Mouse (Mus musculus) forebrain, embryonic 11.5 days (tissue): ENCODE measurements around the gene Ddrgk1. TPM values are rescaled to one million over a fixed set of nuclear protein-coding genes. Genes with fewer than 3 reads are reported as not detected.

Source experiments
- ATAC-seq: fragments of 200-750 bp; cut with Nextera tagmentation; replicated peaks from 2 replicates; pipeline ENCODE4 v1.8.0; 2017; ENCODE audit warnings: moderate TSS enrichment; ENCODE audit not compliant: low FRiP score
- DNase-seq: peaks from one replicate; pipeline ENCODE4 v3.0.0-alpha.2; 2017; ENCODE audit warnings: low spot score
- H3K27ac ChIP-seq: fragments of 300-500 bp; sonication (generic); 2 replicates; pipeline ENCODE4 v1.5.1; 2014; ENCODE audit warnings: low read depth, low read length
- H3K27me3 ChIP-seq: fragments of 300-500 bp; sonication (generic); 2 replicates; pipeline ENCODE4 v1.6.1; 2014; ENCODE audit warnings: mild to moderate bottlenecking, low read length, mixed read lengths; ENCODE audit not compliant: control insufficient read depth, insufficient read depth
- H3K36me3 ChIP-seq: fragments of 300-500 bp; sonication (generic); 2 replicates; pipeline ENCODE4 v1.6.1; 2014; ENCODE audit warnings: mild to moderate bottlenecking, low read length, moderate library complexity, mixed read lengths; ENCODE audit not compliant: control insufficient read depth, insufficient read depth
- H3K4me1 ChIP-seq: fragments of 300-500 bp; sonication (generic); replicated peaks from 2 replicates; pipeline ENCODE4 v1.6.1; 2014; ENCODE audit warnings: low read length, mixed read lengths; ENCODE audit not compliant: control insufficient read depth, insufficient read depth
- H3K4me2 ChIP-seq: fragments of 300-500 bp; sonication (generic); 2 replicates; pipeline ENCODE4 v1.6.1; 2014; ENCODE audit warnings: low read depth, mild to moderate bottlenecking, low read length, moderate library complexity, mixed read lengths; ENCODE audit not compliant: severe bottlenecking
- H3K4me3 ChIP-seq: fragments of 300-500 bp; sonication (generic); 2 replicates; pipeline ENCODE4 v1.5.1; 2014; ENCODE audit warnings: low read depth, low read length
- H3K9ac ChIP-seq: fragments of 300-500 bp; sonication (generic); 2 replicates; pipeline ENCODE4 v1.6.1; 2014; ENCODE audit warnings: low read length
- H3K9me3 ChIP-seq: fragments of 300-500 bp; sonication (generic); 2 replicates; pipeline ENCODE4 v1.6.1; 2016; ENCODE audit warnings: low read length, mixed read lengths; ENCODE audit not compliant: control insufficient read depth
- WGBS: fragments of 180-500 bp; shearing (Covaris S2); extraction: QIAGEN DNeasy Blood & Tissue Kit; methylation state at CpG from one replicate; pipeline ENCODE4 v1.1.7; 2014; 5-methylcytosine and 5-hydroxymethylcytosine counted together
- polyA plus RNA-seq: library from polyadenylated mRNA; unstranded; fragments of >200 nt; fragmentation: Nextera tagmentation; extraction: Ambion mirVana; gene quantifications from 2 replicates; pipeline ENCODE4 v1.2.1, GENCODE M21; 2014

The Ddrgk1 gene
- polyA plus RNA-seq, 1 experiment from 2014 or later = 46.8 TPM

GRCm38 (mm10) chr2:130634006-130634738 lies 30.3 kb downstream of the Ddrgk1 start:
- Histone ChIP-seq H3K4me1 (peaks cover 20% of the 10 kb centered on the region), H3K4me3 (peak overlapping the region; percentile 31), H3K9ac (peak overlapping the region; percentile 48), H3K4me2 (peak overlapping the region; percentile 58), H3K36me3 (no peaks in the 10 kb centered on the region), H3K27ac (no peak overlapping the region), H3K27me3 (peaks cover 41% of the 10 kb centered on the region), H3K9me3 (no peaks in the 10 kb centered on the region)
- peak; percentile 40; the same call in 1 of the 2 replicates for ATAC-seq
- peak; percentile 68 for DNase-seq
- 14% methylated on average over 14 of the region's 14 CpGs for WGBS

- DNase-seq (peak; percentile 68), ATAC-seq (no peak)
- no peak overlapping the region for H3K4me3 ChIP-seq
- no peak overlapping the region for H3K4me2 ChIP-seq
- peaks cover 38% of the 10 kb centered on the region for H3K27me3 ChIP-seq
- no peak overlapping the region for H3K27ac ChIP-seq
- no peaks in the 10 kb centered on the region for H3K36me3 ChIP-seq
- H3K4me1 ChIP-seq = peaks cover 25% of the 10 kb centered on the region
- 33% methylated on average over 5 of the region's 5 CpGs for WGBS
- H3K9ac ChIP-seq = no peak overlapping the region
- no peaks in the 10 kb centered on the region for H3K9me3 ChIP-seq
These were observed 31.4 kb downstream of the Ddrgk1 start for GRCm38 (mm10) chr2:130632887-130633675.

GRCm38 (mm10) chr2:130632416-130632815 lies 32.0 kb downstream of the Ddrgk1 start:
- Histone ChIP-seq H3K9me3 (no peaks in the 10 kb centered on the region), H3K4me1 (peaks cover 25% of the 10 kb centered on the region), H3K4me2 (no peak overlapping the region), H3K4me3 (no peak overlapping the region), H3K36me3 (no peaks in the 10 kb centered on the region), H3K27me3 (peaks cover 32% of the 10 kb centered on the region), H3K9ac (no peak overlapping the region), H3K27ac (no peak overlapping the region)
- ATAC-seq (no peak), DNase-seq (no peak)
- WGBS = 33% methylated on average over 1 of the region's 1 CpGs

GRCm38 (mm10) chr2:130629839-130630203 lies 34.6 kb downstream of the Ddrgk1 start, which contains the start of the genes Fastkd5 and Ubox5:
Gene Fastkd5 (minus strand): TSS chr2:130630027.
Gene Ubox5 (minus strand): TSS chr2:130630038.
- peak within 1 kb of the TSS; percentile 92 for H3K9ac ChIP-seq
- H3K4me3 ChIP-seq = peak within 1 kb of the TSS; percentile 99
- peaks cover 4% of the 10 kb centered on the region; the same call in 1 of the 2 replicates for H3K36me3 ChIP-seq
- ATAC-seq (peak; percentile 80), DNase-seq (peak; percentile 88)
- H3K4me1 ChIP-seq = peaks cover 18% of the 10 kb centered on the region
- peak within 1 kb of the TSS; percentile 81 for H3K4me2 ChIP-seq
- WGBS = 1% methylated on average over 22 of the region's 25 CpGs
- peaks cover 9% of the 10 kb centered on the region for H3K27me3 ChIP-seq
- H3K9me3 ChIP-seq = no peaks in the 10 kb centered on the region
- peak within 1 kb of the TSS; percentile 50; the same call in 1 of the 2 replicates for H3K27ac ChIP-seq

- no peak for DNase-seq
- Histone ChIP-seq H3K27me3 (peaks cover 4% of the 10 kb centered on the region), H3K36me3 (peaks cover 4% of the 10 kb centered on the region; the same call in 1 of the 2 replicates), H3K9me3 (no peaks in the 10 kb centered on the region), H3K4me1 (peaks cover 13% of the 10 kb centered on the region; the same call in 1 of the 2 replicates), H3K4me2 (peak overlapping the region; percentile 81), H3K27ac (peak overlapping the region; percentile 50; the same call in 1 of the 2 replicates), H3K9ac (peak overlapping the region; percentile 92), H3K4me3 (peak overlapping the region; percentile 99)
- 3% methylated on average over 37 of the region's 37 CpGs for WGBS
- ATAC-seq = peak; percentile 17; the same call in 1 of the 2 replicates
These were observed 35.2 kb downstream of the Ddrgk1 start for GRCm38 (mm10) chr2:130629080-130629838.

GRCm38 (mm10) chr2:130628424-130628823 lies 36.0 kb downstream of the Ddrgk1 start:
- Histone ChIP-seq H3K4me1 (peaks cover 10% of the 10 kb centered on the region; the same call in 1 of the 2 replicates), H3K9me3 (no peaks in the 10 kb centered on the region), H3K4me3 (peak overlapping the region; percentile 99; the same call in 1 of the 2 replicates), H3K4me2 (peak overlapping the region; percentile 81; the same call in 1 of the 2 replicates), H3K27me3 (no peaks in the 10 kb centered on the region), H3K27ac (no peak overlapping the region), H3K36me3 (peaks cover 4% of the 10 kb centered on the region; the same call in 1 of the 2 replicates), H3K9ac (no peak overlapping the region)
- WGBS = 73% methylated on average over 3 of the region's 3 CpGs
- no peak for ATAC-seq
- DNase-seq = no peak

- no peak overlapping the region for H3K9ac ChIP-seq
- no peak overlapping the region for H3K4me2 ChIP-seq
- no peaks in the 10 kb centered on the region for H3K9me3 ChIP-seq
- no peaks in the 10 kb centered on the region for H3K27me3 ChIP-seq
- no peak overlapping the region for H3K27ac ChIP-seq
- no peak for DNase-seq
- H3K36me3 ChIP-seq = peaks cover 8% of the 10 kb centered on the region; the same call in 1 of the 2 replicates
- ATAC-seq = no peak
- WGBS = 90% methylated on average over 7 of the region's 7 CpGs
- H3K4me3 ChIP-seq = no peak overlapping the region
- H3K4me1 ChIP-seq = no peaks in the 10 kb centered on the region
These were observed 45.5 kb downstream of the Ddrgk1 start for GRCm38 (mm10) chr2:130618972-130619371.

GRCm38 (mm10) chr2:130613091-130613490 lies 51.4 kb downstream of the Ddrgk1 start:
- H3K27ac ChIP-seq = no peak overlapping the region
- DNase-seq (peak; percentile 57), ATAC-seq (no peak)
- no peaks in the 10 kb centered on the region for H3K9me3 ChIP-seq
- H3K4me3 ChIP-seq = no peak overlapping the region
- 63% methylated on average over 3 of the region's 3 CpGs for WGBS
- H3K9ac ChIP-seq = no peak overlapping the region
- no peaks in the 10 kb centered on the region for H3K27me3 ChIP-seq
- H3K4me1 ChIP-seq = no peaks in the 10 kb centered on the region
- peaks cover 8% of the 10 kb centered on the region; the same call in 1 of the 2 replicates for H3K36me3 ChIP-seq
- H3K4me2 ChIP-seq = no peak overlapping the region
